Mouse (Mus musculus): ENCODE results near the gene Gm28557. TPM values are rescaled to one million over a fixed set of nuclear protein-coding genes. Genes with fewer than 3 reads are reported as not detected.

The Gm28557 gene
- polyA plus RNA-seq, 1 experiment from 2014 or later, result 2.5 TPM

DNA sequence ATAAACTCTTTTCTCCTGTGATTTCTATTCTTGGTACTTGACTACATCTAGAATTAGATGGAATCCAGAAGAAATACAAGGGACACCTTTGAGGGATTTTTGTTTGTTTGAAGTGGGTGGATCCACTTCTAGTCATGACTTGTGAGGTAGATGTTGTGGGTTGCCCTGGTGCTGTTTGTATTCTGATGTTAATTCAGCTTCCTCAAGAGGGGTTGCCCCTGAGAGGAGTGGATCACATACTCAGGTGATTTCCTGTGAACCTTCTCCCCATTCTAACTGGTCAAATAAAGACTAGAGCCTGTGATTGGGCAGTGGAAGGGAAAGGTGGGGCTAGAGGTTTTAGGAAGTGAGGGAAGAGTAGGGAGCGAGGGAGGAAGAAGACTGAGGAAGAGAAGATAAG, 26.5 kb downstream of the Gm28557 start:
- Histone ChIP-seq H3K9ac (no peak overlapping the region), H3K9me3 (no peaks in the 10 kb centered on the region), H3K27me3 (replicated peaks) (no peaks in the 10 kb centered on the region), H3K36me3 (no peaks in the 10 kb centered on the region), H3K27ac (peak overlapping the region; percentile 93; the same call in 1 of the 2 replicates), H3K4me2 (replicated peaks) (peak overlapping the region; percentile 76), H3K4me3 (replicated peaks) (peak overlapping the region; percentile 56; the same call in 1 of the 2 replicates), H3K4me1 (replicated peaks) (no peaks in the 10 kb centered on the region)
- ATAC-seq, result no peak
- 81% methylated on average over 1 of the region's 1 CpGs for WGBS

DNA sequence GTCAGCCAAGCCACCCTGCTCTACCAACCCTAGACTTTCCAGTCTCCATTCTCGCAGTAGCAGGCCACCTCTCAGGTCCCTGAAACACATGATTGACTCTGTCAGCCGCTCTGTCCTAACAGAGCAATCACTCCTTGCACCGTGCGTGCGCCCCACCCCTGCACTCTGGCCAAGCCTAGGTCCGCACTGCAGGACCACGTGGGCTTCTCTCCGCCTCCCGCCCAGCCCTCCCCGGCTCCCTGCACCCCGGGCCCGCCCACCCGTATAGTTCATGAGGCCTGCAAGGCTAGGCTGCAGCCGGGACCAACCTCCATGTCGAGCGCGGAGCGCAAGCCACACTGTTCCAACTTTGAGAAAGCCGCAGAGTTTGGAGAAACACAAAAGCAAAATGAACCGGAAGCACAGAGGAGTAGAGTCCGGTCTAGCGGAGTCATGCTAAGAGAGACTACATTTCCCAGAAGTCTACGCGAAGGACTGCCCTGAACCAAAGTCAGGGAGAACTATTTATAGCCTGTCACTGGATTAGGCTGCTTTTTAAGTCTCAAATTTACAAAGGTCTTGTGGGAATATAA, 27.2 kb downstream of the Gm28557 start:
- Histone ChIP-seq H3K4me1 (replicated peaks) (no peaks in the 10 kb centered on the region), H3K27ac (peak overlapping the region; percentile 93), H3K4me2 (replicated peaks) (peak overlapping the region; percentile 76), H3K9me3 (no peaks in the 10 kb centered on the region), H3K27me3 (replicated peaks) (no peaks in the 10 kb centered on the region), H3K9ac (peak overlapping the region; percentile 67), H3K4me3 (replicated peaks) (peak overlapping the region; percentile 56), H3K36me3 (no peaks in the 10 kb centered on the region; the same call in 1 of the 2 replicates)
- ATAC-seq, result peak; percentile 100
- under 1% methylated on average over 24 of the region's 24 CpGs for WGBS

DNA sequence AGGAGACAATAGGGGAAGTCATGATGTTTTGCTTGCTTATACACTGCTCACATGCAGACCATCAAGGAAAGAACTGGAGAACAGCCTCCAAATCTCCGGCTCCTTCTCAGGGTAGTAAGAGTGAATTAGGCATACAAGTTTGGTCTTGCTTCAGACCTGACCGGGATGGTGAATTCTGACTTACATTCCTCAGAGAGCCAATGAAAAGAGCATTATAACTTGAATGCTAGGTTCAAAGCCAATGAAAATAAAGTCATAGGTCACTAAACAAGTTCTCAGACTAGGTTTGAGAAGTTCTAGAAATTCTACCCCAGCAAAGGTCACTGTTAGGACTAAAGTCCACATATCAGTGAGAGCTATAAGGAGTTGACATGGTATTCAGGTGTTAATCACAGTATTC, 31.2 kb downstream of the Gm28557 start:
- no peak overlapping the region for H3K27ac ChIP-seq
- H3K4me1 ChIP-seq (replicated peaks), result no peaks in the 10 kb centered on the region
- no peaks in the 10 kb centered on the region for H3K27me3 ChIP-seq (replicated peaks)
- WGBS, result 97% methylated on average over 2 of the region's 2 CpGs
- no peak overlapping the region for H3K4me2 ChIP-seq (replicated peaks)
- no peaks in the 10 kb centered on the region; the same call in 1 of the 2 replicates for H3K9me3 ChIP-seq
- H3K4me3 ChIP-seq (replicated peaks), result no peak overlapping the region
- H3K9ac ChIP-seq, result no peak overlapping the region
- no peak for ATAC-seq
- peaks cover 7% of the 10 kb centered on the region for H3K36me3 ChIP-seq

DNA sequence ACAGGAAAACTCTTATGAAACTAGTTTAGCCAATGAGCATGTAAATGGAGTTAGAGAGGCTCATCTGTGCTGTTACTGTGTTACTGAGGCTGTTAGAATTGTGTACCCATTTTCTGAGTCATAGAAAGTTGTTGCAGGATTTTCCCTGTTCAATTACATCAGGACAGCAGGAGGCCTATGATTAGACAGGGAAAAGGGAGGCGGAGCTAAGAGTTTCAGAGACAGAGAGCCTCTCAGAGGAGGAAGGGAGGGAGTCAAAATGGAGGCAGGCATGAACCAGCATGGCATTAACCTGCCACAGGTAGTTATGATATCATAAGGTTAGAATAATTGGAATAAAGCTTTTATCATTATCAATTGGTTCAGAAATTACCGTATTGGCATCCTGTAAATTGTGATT, 35.6 kb downstream of the Gm28557 start:
- Histone ChIP-seq H3K27me3 (replicated peaks) (no peaks in the 10 kb centered on the region), H3K36me3 (peaks cover 22% of the 10 kb centered on the region)
- 94% methylated on average over 2 of the region's 2 CpGs for WGBS

DNA sequence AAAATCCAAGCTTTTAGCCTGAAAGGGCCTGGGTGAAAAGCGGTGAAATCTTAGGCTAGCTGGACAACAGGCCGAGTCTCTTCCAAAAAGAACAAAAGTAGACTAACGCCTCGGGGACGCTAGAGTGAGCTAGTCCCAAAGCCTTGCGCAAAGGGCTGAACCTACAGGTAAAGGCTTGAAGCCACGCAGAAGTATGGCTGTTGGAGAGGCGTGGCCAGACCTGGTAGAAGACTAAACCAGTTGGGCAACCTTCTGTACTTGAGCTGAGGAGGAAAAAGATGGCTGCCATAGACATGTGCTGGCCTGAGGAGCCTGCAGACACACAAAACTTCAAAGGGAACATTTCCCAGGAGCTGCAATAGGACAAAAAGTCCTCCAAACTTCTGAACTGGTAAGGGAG, 43.0 kb downstream of the Gm28557 start:
- Histone ChIP-seq H3K9ac (no peak overlapping the region), H3K27me3 (replicated peaks) (no peaks in the 10 kb centered on the region), H3K36me3 (peaks cover 9% of the 10 kb centered on the region), H3K4me2 (replicated peaks) (no peak overlapping the region), H3K4me3 (replicated peaks) (no peak overlapping the region), H3K4me1 (replicated peaks) (0 out of 2 replicates have a peak, but pooled peaks cover under 1% of the 10 kb centered on the region), H3K9me3 (no peaks in the 10 kb centered on the region), H3K27ac (no peak overlapping the region)
- ATAC-seq, result no peak
- WGBS, result 87% methylated on average over 8 of the region's 8 CpGs

More for the DNA sequence above, 35.6 kb downstream of the Gm28557 start:
- Histone ChIP-seq H3K4me1 (replicated peaks) (no peaks in the 10 kb centered on the region), H3K9me3 (peaks cover 3% of the 10 kb centered on the region; the same call in 1 of the 2 replicates), H3K9ac (no peak overlapping the region), H3K4me2 (replicated peaks) (no peak overlapping the region), H3K4me3 (replicated peaks) (no peak overlapping the region), H3K27ac (no peak overlapping the region)
- no peak for ATAC-seq

DNA sequence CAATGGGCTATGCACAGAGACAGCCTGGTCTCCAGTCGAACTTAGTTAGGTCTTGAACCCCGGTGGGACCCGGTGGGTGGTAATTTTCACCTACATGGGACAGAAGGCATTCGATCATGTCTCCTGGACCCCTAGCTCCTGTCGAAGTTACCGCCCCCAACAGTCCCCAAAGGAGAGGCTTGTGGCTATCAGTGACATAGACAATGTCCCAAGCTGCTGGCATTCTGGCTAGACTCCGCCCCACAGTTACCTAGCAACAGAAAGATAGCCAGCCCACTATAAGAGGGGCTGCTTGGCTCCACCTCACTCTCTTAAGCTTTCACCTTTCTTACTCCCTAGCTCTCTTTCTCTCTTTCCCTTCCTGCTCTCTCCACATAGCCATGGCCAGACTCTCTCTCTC, 46.0 kb downstream of the Gm28557 start:
- Histone ChIP-seq H3K4me3 (replicated peaks) (no peak overlapping the region), H3K36me3 (0 out of 2 replicates have a peak, but pooled peaks cover 3% of the 10 kb centered on the region), H3K9me3 (no peaks in the 10 kb centered on the region), H3K4me1 (replicated peaks) (0 out of 2 replicates have a peak, but pooled peaks cover 5% of the 10 kb centered on the region), H3K4me2 (replicated peaks) (no peak overlapping the region), H3K9ac (no peak overlapping the region), H3K27ac (no peak overlapping the region), H3K27me3 (replicated peaks) (no peaks in the 10 kb centered on the region)
- 58% methylated on average over 7 of the region's 7 CpGs for WGBS
- no peak for ATAC-seq

DNA sequence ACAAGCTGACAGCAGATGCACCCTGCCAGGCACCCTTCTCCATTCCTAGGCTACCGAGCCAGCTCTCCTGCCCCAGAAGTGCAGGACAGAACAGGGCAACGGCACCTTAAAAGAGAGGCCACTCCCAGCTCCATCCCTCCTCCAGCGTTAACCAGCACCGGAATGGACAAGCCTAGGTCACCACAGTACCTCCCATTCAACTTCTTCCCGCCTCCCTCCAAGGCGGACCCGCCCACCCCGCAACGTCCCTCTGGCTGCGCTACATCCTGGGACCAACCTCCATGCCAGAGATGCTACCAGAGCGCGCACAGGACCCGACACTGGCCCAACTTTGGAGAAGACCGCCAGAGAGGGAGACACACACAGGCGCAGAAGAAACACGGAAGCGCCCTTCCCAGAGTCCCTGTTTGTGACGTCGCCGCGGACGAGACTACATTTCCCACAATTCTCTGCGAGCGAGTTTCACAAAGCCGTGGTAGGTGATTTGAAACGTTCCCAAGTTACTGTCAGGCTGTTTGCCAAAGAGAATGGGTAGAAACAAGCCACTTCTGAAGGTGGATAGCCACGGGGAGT, 47.5 kb downstream of the Gm28557 start, which contains the start of gene Zfp712:
Zfp712 (minus strand) TSS at position 385 of the 573 bp plus-strand sequence.
- peak within 1 kb of the TSS; percentile 67 for H3K4me2 ChIP-seq (replicated peaks)

DNA sequence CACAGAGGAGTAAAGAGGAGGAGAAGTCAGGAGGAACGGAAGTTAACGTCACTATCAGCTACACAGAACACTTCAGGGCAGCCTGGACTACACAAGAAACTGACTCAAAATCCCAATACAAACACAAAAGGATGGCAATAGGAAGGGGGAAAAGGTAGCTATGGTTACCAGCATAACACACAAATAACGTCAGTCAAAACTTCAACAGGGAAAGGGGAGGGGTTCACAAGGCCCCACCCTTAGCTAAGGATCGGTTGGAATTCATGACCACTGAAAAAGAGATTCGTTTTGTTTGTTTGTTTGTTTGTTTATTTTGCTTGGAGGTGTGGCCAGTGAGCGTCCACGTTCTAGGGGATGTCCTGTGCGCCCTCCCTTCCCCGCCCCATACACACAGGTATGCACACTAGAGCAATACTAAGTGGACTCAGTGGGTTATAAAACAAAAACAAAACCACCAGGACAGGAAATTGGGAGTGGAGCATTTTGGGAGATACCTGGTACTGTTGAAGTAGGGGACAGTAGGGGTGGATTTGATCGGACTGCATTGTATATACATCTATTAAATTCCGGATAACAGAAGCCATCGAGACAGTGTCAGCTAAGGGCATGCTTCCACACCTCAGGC, 48.1 kb downstream of the Gm28557 start:
- Histone ChIP-seq H3K27ac (peak overlapping the region; percentile 91), H3K36me3 (no peaks in the 10 kb centered on the region), H3K9ac (peak overlapping the region; percentile 60), H3K4me3 (replicated peaks) (peak overlapping the region; percentile 60), H3K9me3 (no peaks in the 10 kb centered on the region), H3K27me3 (replicated peaks) (no peaks in the 10 kb centered on the region), H3K4me1 (replicated peaks) (0 out of 2 replicates have a peak, but pooled peaks cover 5% of the 10 kb centered on the region), H3K4me2 (replicated peaks) (peak overlapping the region; percentile 67)
- 5% methylated on average over 12 of the region's 12 CpGs for WGBS
- ATAC-seq, result peak; percentile 71

More for the DNA sequence above, 47.5 kb downstream of the Gm28557 start, which contains the start of gene Zfp712:
- 0 out of 2 replicates have a peak, but pooled peaks cover 5% of the 10 kb centered on the region for H3K4me1 ChIP-seq (replicated peaks)
- peak within 1 kb of the TSS; percentile 60 for H3K9ac ChIP-seq
- H3K27ac ChIP-seq, result peak within 1 kb of the TSS; percentile 91
- H3K9me3 ChIP-seq, result no peaks in the 10 kb centered on the region
- H3K4me3 ChIP-seq (replicated peaks), result peak within 1 kb of the TSS; percentile 60
- no peaks in the 10 kb centered on the region for H3K27me3 ChIP-seq (replicated peaks)
- under 1% methylated on average over 27 of the region's 27 CpGs for WGBS
- H3K36me3 ChIP-seq, result no peaks in the 10 kb centered on the region
- peak; percentile 99 for ATAC-seq

Other genes starting within 250 kb of the Gm28557 start
- gene Gm10767, start 203.7 kb downstream of the Gm28557 start, polyA plus RNA-seq (2015; fragmentation: Nextera tagmentation; extraction: Ambion mirVana), result 1.6 and 1.7 TPM in 2 replicates
- 2.4 and 3.1 TPM in 2 replicates for gene Zfp712, start 47.4 kb downstream of the Gm28557 start, polyA plus RNA-seq (2015; fragmentation: Nextera tagmentation; extraction: Ambion mirVana)
- 3.6 and 4.6 TPM in 2 replicates for gene Zfp708, start 10.6 kb downstream of the Gm28557 start, polyA plus RNA-seq (2015; fragmentation: Nextera tagmentation; extraction: Ambion mirVana)
- gene Rslcan18, start 7.7 kb upstream of the Gm28557 start, polyA plus RNA-seq (2015; fragmentation: Nextera tagmentation; extraction: Ambion mirVana), result 0.09 and 0.20 TPM in 2 replicates
- gene Zfp759, start 13.1 kb upstream of the Gm28557 start, polyA plus RNA-seq (2015; fragmentation: Nextera tagmentation; extraction: Ambion mirVana), result 1.7 and 2.1 TPM in 2 replicates
- gene Rsl1, start 64.6 kb upstream of the Gm28557 start, polyA plus RNA-seq (2015; fragmentation: Nextera tagmentation; extraction: Ambion mirVana), result 7.5 and 7.8 TPM in 2 replicates
- 1.4 and 2.0 TPM in 2 replicates for gene Zfp455, start 85.9 kb upstream of the Gm28557 start, polyA plus RNA-seq (2015; fragmentation: Nextera tagmentation; extraction: Ambion mirVana)
- 1.7 TPM in 2 replicates for gene Zfp458, start 169.9 kb upstream of the Gm28557 start, polyA plus RNA-seq (2015; fragmentation: Nextera tagmentation; extraction: Ambion mirVana)
- gene Zfp457, start 197.9 kb upstream of the Gm28557 start, polyA plus RNA-seq (2015; fragmentation: Nextera tagmentation; extraction: Ambion mirVana), result 0.49 and 0.53 TPM in 2 replicates
- 1.9 and 2.7 TPM in 2 replicates for gene Zfp595, start 224.0 kb upstream of the Gm28557 start, polyA plus RNA-seq (2015; fragmentation: Nextera tagmentation; extraction: Ambion mirVana)

All from intestine, embryonic 15.5 days (tissue).